Mouse (Mus musculus) CD4-positive, CD25-positive, alpha-beta regulatory T cell, adult 2 months (primary cell): ENCODE data around the gene Myoz1.
A peak's percentile ranks its signal among the peaks of the same experiment; 100 is the strongest.
"Not testable (repeated sequence)": the region's sequence is repeated elsewhere in the genome, so short reads cannot be mapped to it uniquely, and the experiment has no call there.

Source experiments
- DNase-seq: peaks from one replicate; pipeline ENCODE4 v3.0.0-alpha.2; 2012; ENCODE audit warnings: low read depth, low spot score

The Myoz1 gene

GRCm38 (mm10) chr14:20656361-20656760 lies at the start of gene Myoz1:
Myoz1 (minus strand) TSS chr14:20656540.
- no peak for DNase-seq

GRCm38 (mm10) chr14:20703461-20703860 lies 47.1 kb upstream of the Myoz1 start:
- DNase-seq = not testable (repeated sequence)

- DNase-seq = peak; percentile 84
These were observed 46.5 kb upstream of the Myoz1 start, which contains the start of gene Chchd1 for GRCm38 (mm10) chr14:20702741-20703381. Chchd1 (plus strand) TSS chr14:20703006.

- no peak for DNase-seq
These were observed 45.9 kb upstream of the Myoz1 start for GRCm38 (mm10) chr14:20702096-20702740.

GRCm38 (mm10) chr14:20701554-20701953 lies 45.2 kb upstream of the Myoz1 start:
- no peak for DNase-seq

- DNase-seq = no peak
These were observed 44.0 kb upstream of the Myoz1 start for GRCm38 (mm10) chr14:20700362-20700761.

- DNase-seq = no peak
These were observed 42.2 kb upstream of the Myoz1 start for GRCm38 (mm10) chr14:20698515-20698914.

GRCm38 (mm10) chr14:20696986-20697385 lies 40.6 kb upstream of the Myoz1 start:
- peak; percentile 67 for DNase-seq

- no peak for DNase-seq
These were observed 39.6 kb upstream of the Myoz1 start for GRCm38 (mm10) chr14:20695761-20696520.

GRCm38 (mm10) chr14:20694884-20695760 lies 38.8 kb upstream of the Myoz1 start, which contains the start of gene Fut11:
Fut11 (plus strand) TSS chr14:20694968.
- peak; percentile 93 for DNase-seq

GRCm38 (mm10) chr14:20694185-20694883 lies 38.0 kb upstream of the Myoz1 start:
- DNase-seq = no peak

- no peak for DNase-seq
These were observed 37.3 kb upstream of the Myoz1 start for GRCm38 (mm10) chr14:20693589-20694101.

- DNase-seq = no peak
These were observed 35.4 kb upstream of the Myoz1 start for GRCm38 (mm10) chr14:20691772-20692171.

- no peak for DNase-seq
These were observed 32.7 kb upstream of the Myoz1 start for GRCm38 (mm10) chr14:20689009-20689408.

GRCm38 (mm10) chr14:20686576-20686975 lies 30.2 kb upstream of the Myoz1 start:
- DNase-seq = no peak

GRCm38 (mm10) chr14:20682498-20682897 lies 26.2 kb upstream of the Myoz1 start:
- DNase-seq = peak; percentile 89

GRCm38 (mm10) chr14:20681742-20682141 lies 25.4 kb upstream of the Myoz1 start:
- DNase-seq = no peak

- no peak for DNase-seq
These were observed 21.6 kb upstream of the Myoz1 start for GRCm38 (mm10) chr14:20677906-20678305.

GRCm38 (mm10) chr14:20674064-20674833 lies 17.9 kb upstream of the Myoz1 start, which contains the start of gene Sec24c:
Sec24c (plus strand) TSS chr14:20674308.
- DNase-seq = peak; percentile 99

GRCm38 (mm10) chr14:20673735-20674063 lies 17.4 kb upstream of the Myoz1 start:
- no peak for DNase-seq
